Mouse (Mus musculus) MEL (cell line): ENCODE results near the gene Scd3. TPM values are rescaled to one million over a fixed set of nuclear protein-coding genes. Genes with fewer than 3 reads are reported as not detected.

Experiments used
- BHLHE40 ChIP-seq: IDR thresholded peaks from 2 replicates; pipeline ENCODE4 v1.6.1; 2012; ENCODE audit warnings: low read depth, mild to moderate bottlenecking, inconsistent platforms, low read length, improper control_type of control experiment, borderline replicate concordance
- E2F4 ChIP-seq: IDR thresholded peaks from 2 replicates; pipeline ENCODE4 v1.6.1; 2011; ENCODE audit warnings: low read depth, low read length, improper control_type of control experiment, borderline replicate concordance
- JUND ChIP-seq: IDR thresholded peaks from 2 replicates; pipeline ENCODE4 v1.6.1; 2011; ENCODE audit warnings: low read depth, mild to moderate bottlenecking, improper control_type of control experiment, low read length
- KAT2A ChIP-seq: conservative IDR thresholded peaks from 2 replicates; pipeline ENCODE4 v1.6.1; 2012; ENCODE audit warnings: low read depth, low read length, improper control_type of control experiment, inconsistent platforms
- MYC ChIP-seq: IDR thresholded peaks from 2 replicates; pipeline ENCODE4 v1.6.1; 2011; ENCODE audit warnings: low read depth, mild to moderate bottlenecking, low read length, improper control_type of control experiment, moderate library complexity
- TCF12 ChIP-seq: IDR thresholded peaks from 2 replicates; pipeline ENCODE4 v1.6.1; 2014; ENCODE audit warnings: low read depth, mild to moderate bottlenecking, inconsistent platforms, low read length, improper control_type of control experiment, moderate library complexity
- ZKSCAN1 ChIP-seq: IDR thresholded peaks from 2 replicates; pipeline ENCODE4 v1.6.1; 2012; ENCODE audit warnings: low read depth, mild to moderate bottlenecking, inconsistent platforms, low read length, improper control_type of control experiment, moderate library complexity
- polyA plus RNA-seq, 2 experiments: library from polyadenylated mRNA; stranded (reverse) in 1 of 2; unstranded in 1 of 2; fragments of >175 nt in 1 of 2; fragments of >200 nt in 1 of 2; gene quantifications; 2 replicates each; pipeline versions ENCODE4 v1.2.1 to v1.2.4; 2012; ENCODE audit warnings: low replicate concordance in 2 of 2, low read depth in 1 of 2; ENCODE audit not compliant: insufficient read length in 2 of 2, insufficient read depth in 1 of 2, missing spikeins in 1 of 2
- total RNA-seq: library from RNA; depleted of rRNA; stranded (reverse); fragments of 300-350 nt; gene quantifications from 2 replicates; pipeline ENCODE4 v1.2.3, GENCODE M21; 2012; rRNA removed

Scd3 gene
- total and polyA plus RNA-seq, 3 experiments, result 0.65 to 745 (median 0.96) TPM

GRCm38 (mm10) chr19:44292941-44293768, 90.1 kb downstream of the Scd3 start, which contains the start of gene Scd2 (continued):
- TF ChIP-seq MYC, result no peak; the same call in 1 of the 2 replicates
- TF ChIP-seq ZKSCAN1, result no peak
- TF ChIP-seq E2F4, result no peak
- no peak for TF ChIP-seq JUND
- no peak for TF ChIP-seq BHLHE40
- no peak for TF ChIP-seq KAT2A
- TF ChIP-seq TCF12, result peak; percentile 21; the same call in 1 of the 2 replicates
- TF ChIP-seq, all 39 proteins: peak for 9

Other genes starting within 250 kb of the Scd3 start
- 0.27 and 0.39 TPM in 2 replicates for gene Cpn1, start 216.7 kb upstream of the Scd3 start, total RNA-seq
- gene Cpn1, start 216.7 kb upstream of the Scd3 start, polyA plus RNA-seq, result under 1 TPM in 1 of 2 experiments, not detected in 1; 0.33 TPM
- not detected in 2 replicates for gene Cyp2c23, start 174.1 kb upstream of the Scd3 start, total RNA-seq
- not detected for gene Cyp2c23, start 174.1 kb upstream of the Scd3 start, polyA plus RNA-seq
- 23.8 and 25.0 TPM in 2 replicates for gene Erlin1, start 133.5 kb upstream of the Scd3 start, total RNA-seq
- 100 to 1,000 TPM in 1 of 2 experiments, 10 to 100 TPM in 1; 39.5 to 108 TPM for gene Erlin1, start 133.5 kb upstream of the Scd3 start, polyA plus RNA-seq
- gene Chuk, start 95.8 kb upstream of the Scd3 start, total RNA-seq, result 55.9 and 58.3 TPM in 2 replicates
- 100 to 1,000 TPM in 1 of 2 experiments, 10 to 100 TPM in 1; 50.5 to 463 TPM for gene Chuk, start 95.8 kb upstream of the Scd3 start, polyA plus RNA-seq
- gene Cwf19l1, start 67.4 kb upstream of the Scd3 start, total RNA-seq, result 28.2 and 29.0 TPM in 2 replicates
- 10 to 100 TPM in 1 of 2 experiments, not detected in 1; 68.6 TPM for gene Cwf19l1, start 67.4 kb upstream of the Scd3 start, polyA plus RNA-seq
- 171 and 193 TPM in 2 replicates for gene Bloc1s2, start 56.8 kb upstream of the Scd3 start, total RNA-seq
- gene Bloc1s2, start 56.8 kb upstream of the Scd3 start, polyA plus RNA-seq, result 100 to 1,000 TPM in 1 of 2 experiments, not detected in 1; 151 TPM
- gene Pkd2l1, start 10.8 kb upstream of the Scd3 start, total RNA-seq, result not detected in 2 replicates
- gene Pkd2l1, start 10.8 kb upstream of the Scd3 start, polyA plus RNA-seq, result not detected
- 392 and 554 TPM in 2 replicates for gene Scd2, start 90.4 kb downstream of the Scd3 start, total RNA-seq
- 100 to 1,000 TPM in 1 of 2 experiments, 10 to 100 TPM in 1; 47.4 to 593 TPM for gene Scd2, start 90.4 kb downstream of the Scd3 start, polyA plus RNA-seq
- gene Scd4, start 129.8 kb downstream of the Scd3 start, total RNA-seq, result 0.16 and 0.31 TPM in 2 replicates
- gene Scd4, start 129.8 kb downstream of the Scd3 start, polyA plus RNA-seq, result under 1 TPM in 1 of 2 experiments, not detected in 1; 0.36 TPM
- 100 and 147 TPM in 2 replicates for gene Scd1, start 204.6 kb downstream of the Scd3 start, total RNA-seq
- 100 to 1,000 TPM in 1 of 2 experiments, not detected in 1; 183 TPM for gene Scd1, start 204.6 kb downstream of the Scd3 start, polyA plus RNA-seq